Mouse (Mus musculus) liver, adult 2 months (tissue): ENCODE data around the gene Mall.

ENCODE experiments used
- CTCF ChIP-seq: fragments of 200-500 bp; IDR thresholded peaks from 2 replicates; pipeline ENCODE4 v1.5.1; 2011; ENCODE audit warnings: low read depth, low read length, control low read depth
- POLR2A ChIP-seq: fragments of 200-500 bp; IDR thresholded peaks from 2 replicates; pipeline ENCODE4 v1.6.1; 2011; ENCODE audit warnings: low read length, control low read depth; ENCODE audit not compliant: insufficient read depth; ENCODE audit errors: extremely low read depth

DNA sequence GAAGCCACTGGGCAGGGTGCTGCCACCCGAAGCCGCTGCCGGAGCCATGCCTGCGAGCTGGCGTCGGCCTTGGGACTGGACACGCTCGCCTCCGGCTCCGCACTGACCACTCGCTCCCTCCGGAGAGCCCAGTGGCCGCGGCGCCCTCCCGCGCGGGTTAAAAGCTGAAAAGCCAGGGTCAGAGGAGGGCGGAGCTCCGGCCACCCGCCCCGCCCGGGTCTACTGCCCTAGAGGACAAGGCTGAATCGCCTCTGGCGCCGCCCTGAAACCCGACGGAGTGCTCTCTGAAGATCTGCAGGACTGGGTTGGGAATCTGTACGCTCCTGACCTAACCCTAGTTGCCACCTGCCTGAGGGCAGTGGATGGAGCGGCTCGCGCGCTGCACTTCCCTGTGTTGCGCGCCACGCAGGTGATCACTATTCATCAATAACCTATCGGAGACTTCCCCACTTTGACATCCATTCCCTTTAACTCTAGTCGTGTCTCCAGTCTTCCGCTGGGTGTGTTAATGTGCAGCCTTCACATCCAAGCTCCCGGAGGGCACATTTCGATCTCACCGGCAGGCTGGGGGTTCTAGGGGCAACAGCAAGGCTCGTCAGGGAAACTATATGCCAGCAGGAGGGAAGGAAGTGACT, 73.5 kb downstream of the Mall start, which contains the start of gene Mal:
- TF ChIP-seq CTCF (no peak), POLR2A (no peak)
